Mouse (Mus musculus) monocyte, adult 5-6 weeks (primary cell): ENCODE results near the gene Actl6a. TPM values are rescaled to one million over a fixed set of nuclear protein-coding genes. Genes with fewer than 3 reads are reported as not detected.
A peak's percentile ranks its signal among the peaks of the same experiment; 100 is the strongest.
"Not testable (repeated sequence)": the region's sequence is repeated elsewhere in the genome, so short reads cannot be mapped to it uniquely, and the experiment has no call there.

ENCODE experiments used
- ATAC-seq: fragments of 153-309, 156-312 bp; replicated peaks from 2 replicates; pipeline ENCODE4 v1.8.0; 2017; ENCODE audit warnings: mild to moderate bottlenecking; ENCODE audit not compliant: low TSS enrichment, insufficient number of reproducible peaks, severe bottlenecking, poor library complexity, low FRiP score
- total RNA-seq: library from RNA; stranded (forward); fragments of 200-1000, 200-491, 200-594 nt; gene quantifications from 3 replicates; pipeline ENCODE4 v1.2.3, GENCODE M21; 2017

Gene Actl6a
- total RNA-seq, 1 experiment from 2014 or later = 65.7 TPM

GRCm38 (mm10) chr3:32690901-32691300 is 15.2 kb upstream of the Actl6a start:
- no peak for ATAC-seq

DNA sequence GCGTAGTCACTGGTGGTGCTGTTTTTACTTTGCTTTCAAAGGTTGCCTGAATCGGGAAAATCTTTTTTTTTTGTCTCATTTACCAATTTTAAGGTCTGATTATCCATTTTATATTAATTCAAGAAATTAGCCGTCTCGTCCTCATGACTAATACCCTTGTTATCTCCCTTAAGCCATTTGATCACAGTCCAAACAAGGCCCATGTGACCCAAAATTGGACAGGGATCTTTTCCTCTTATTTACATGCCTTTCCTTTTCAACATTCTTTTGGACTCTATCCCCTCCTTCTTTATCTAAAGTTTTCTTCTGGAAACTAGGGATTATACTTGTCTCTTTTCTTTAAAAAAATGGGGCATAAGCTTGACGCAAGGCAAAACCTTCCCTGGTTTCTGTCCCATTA is 14.3 kb upstream of the Actl6a start:
- ATAC-seq = no peak

DNA sequence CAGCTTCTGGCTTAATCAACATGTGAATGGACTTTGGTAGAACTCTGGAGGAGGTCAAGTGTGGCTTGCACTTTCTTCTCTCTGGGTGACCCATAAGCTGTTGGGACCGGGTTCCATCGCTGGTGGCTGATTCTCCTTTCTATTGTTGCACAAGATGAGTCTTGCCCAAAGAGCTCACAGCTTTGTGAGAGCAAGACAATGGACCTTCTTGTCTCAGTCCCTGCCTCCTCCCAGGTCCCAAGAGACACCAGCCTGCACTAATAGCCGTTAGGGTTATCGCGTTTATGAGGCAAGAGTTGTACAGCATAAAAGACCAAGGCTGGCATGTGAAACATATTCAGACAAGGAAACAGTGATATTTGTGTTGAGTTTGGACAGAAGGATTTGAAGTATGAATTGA is 11.9 kb upstream of the Actl6a start:
- ATAC-seq = no peak

DNA sequence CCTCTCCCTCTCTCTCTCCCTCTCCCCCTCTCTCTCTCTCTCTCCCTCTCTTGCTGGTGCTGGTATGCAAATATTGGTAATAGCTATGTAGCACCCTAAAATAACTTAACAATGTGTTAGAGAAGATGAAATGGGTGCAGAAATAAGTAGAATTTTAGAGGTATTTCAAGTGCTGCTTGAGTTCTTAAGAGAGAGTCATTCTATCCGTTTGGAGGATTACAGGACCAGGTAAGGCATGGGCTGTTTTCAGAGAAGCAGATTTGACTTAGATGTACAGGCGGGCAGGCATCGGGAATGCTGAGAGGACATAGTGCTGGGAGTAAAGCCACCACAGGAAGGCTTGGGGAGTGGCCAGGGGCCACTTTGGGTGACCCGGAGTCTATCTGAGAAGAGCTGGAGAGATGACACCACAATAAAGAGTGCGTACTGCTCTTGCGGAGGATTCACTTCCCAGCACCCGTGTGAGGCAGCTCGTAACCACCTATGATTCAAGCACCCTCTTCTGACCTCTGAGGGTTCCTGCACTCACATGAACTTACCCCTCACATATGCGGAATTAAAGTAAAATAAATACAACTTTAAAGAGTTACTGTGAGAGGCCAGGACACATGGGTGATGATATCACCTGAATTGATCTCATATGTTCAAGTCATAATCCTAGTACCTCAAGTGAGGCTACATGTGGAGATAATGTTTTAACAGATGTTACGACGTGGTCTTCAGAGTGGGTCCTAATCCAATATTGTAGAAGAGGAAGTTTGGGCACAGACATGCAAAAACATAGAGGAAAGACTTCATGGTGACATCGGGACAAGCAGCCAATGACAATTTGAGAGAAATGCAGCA is 11.1 kb upstream of the Actl6a start:
- ATAC-seq = no peak

DNA sequence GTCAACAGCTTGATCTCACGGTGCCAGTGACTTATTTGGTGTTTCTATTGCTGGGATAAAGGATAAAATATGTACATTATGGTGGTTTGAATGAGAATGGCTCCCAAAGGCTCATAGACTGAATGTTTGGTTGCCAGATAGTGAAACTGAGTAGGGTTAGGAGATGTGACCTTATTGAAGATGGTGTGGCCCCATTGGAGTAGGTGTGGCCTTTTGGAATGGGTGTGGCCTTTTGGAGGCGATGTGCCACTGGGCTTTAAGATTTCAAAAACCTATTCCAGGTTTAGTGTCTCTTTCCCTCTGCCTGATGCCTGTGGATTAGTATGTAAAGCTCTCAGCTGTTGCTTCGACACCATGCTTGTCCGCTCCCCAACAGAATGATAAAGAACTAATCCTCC is 10.5 kb upstream of the Actl6a start:
- ATAC-seq = no peak

- ATAC-seq = peak; percentile 70
These were observed 7.8 kb upstream of the Actl6a start for GRCm38 (mm10) chr3:32698228-32698863.

DNA sequence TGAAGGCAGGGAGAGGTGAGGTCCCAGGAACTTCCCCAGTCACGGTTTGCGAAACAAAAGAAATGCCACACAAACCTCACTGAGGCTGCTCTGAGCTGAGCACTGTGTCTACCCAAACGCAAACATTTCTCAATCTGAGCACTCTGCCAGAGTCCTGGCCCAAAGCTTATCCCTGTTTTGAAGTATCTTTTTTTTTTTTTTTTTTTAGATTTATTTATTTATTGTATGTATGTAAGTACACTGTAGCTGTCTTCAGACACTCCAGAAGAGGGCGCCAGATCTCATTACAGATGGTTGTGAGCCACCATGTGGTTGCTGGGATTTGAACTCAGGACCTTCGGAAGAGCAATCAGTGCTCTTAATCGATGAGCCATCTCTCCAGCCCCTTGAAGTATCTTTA is 2.1 kb upstream of the Actl6a start:
- not testable (repeated sequence) for ATAC-seq

DNA sequence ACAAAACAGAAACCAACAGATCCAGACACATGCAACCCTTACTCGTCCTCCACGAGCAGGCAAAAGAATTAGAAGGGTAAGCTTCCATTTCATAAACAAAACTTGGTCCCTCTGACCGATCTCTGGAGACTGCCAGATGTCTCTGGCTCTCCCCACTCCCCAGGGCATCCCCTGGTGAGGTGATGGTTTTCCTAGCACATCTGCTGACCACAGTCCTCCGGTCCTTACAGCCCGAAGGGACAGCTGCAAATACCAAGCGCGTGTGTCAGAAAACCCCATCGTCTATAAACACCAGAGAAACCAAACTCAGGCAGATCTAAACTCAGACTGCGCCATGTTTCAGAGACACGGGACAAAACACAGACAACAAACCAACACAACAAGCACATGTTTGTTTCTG is 1.5 kb upstream of the Actl6a start:
- ATAC-seq = not testable (repeated sequence)

- no peak for ATAC-seq
These were observed 1.9 kb downstream of the Actl6a start for GRCm38 (mm10) chr3:32708052-32708367.

GRCm38 (mm10) chr3:32708368-32709231 is 2.5 kb downstream of the Actl6a start:
- ATAC-seq = peak; percentile 99

- ATAC-seq = no peak
These were observed 3.3 kb downstream of the Actl6a start for GRCm38 (mm10) chr3:32709388-32709787.

DNA sequence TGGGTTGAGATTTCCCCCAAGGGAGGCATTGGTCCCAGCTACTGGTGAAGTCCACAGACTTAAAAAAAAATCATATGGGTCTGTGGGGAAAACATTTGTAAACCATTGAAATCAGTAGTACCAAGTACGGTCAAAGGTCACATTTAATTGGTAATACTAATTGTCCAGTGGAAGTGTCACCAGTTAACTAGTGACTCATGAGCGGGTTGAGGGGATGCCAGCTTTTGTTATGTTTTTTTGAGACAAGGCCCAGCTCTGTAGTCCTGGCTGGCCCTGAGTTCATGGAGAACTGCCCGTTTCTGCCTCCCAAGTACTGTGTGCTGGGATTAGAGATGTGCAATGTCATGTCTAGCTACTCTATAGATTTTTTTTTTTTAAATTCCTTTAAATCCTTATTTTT is 7.6 kb downstream of the Actl6a start:
- ATAC-seq = no peak

- not testable (repeated sequence) for ATAC-seq
These were observed 11.3 kb downstream of the Actl6a start for GRCm38 (mm10) chr3:32717403-32717802.

DNA sequence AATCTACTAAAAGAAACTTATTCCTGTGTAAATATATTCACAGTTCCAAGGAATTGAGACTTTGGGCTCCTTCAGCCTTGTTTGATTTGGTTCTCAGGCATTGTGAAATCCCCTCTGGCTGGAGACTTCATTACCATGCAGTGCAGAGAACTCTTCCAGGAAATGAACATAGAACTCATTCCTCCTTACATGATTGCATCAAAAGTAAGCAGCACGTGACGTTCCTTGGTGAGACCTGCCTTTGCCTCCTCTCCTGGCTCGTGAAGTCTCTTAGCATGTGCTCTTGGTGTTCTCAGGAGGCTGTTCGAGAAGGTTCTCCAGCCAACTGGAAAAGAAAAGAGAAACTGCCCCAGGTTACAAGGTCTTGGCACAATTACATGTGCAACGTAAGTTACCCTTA is 12.2 kb downstream of the Actl6a start:
- ATAC-seq = no peak

DNA sequence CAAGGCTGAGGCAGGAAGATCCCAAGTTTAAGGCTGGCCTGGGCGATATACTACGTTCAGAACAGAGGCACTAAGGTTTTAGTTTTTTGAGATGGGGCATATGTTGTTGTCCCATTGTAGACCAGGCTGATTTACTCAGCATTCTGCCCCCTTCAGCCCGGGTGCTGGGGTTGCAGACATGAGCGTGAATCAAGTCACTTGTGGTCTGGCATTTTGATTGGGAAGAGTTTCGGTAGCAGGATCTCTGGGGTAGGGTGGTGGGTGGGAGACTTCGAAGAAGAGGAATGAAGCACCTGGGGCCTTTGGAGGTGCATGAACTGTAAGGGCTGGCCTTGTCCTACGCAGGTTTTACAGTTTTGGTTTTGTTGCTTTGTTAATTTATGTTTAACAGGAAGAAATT is 18.1 kb downstream of the Actl6a start:
- ATAC-seq = no peak

DNA sequence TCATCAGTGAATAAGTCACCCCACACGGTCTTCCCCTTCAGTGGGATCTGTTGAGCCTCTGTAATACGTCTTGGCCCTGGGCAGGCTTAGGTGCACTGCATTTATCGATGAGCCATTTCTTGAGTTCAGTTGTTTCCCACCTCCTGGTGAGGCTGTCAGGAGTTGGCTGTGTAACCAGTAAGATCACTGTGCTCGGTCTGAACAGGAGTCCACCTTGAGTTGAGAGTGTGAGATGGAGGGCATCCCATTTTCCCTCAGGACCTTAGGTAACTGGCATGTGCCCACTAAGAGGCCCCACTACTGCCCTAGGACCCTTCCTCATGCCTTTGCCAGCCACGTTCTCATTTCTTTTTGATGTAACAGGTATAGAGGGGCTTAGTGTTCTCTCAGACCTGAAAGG is 19.9 kb downstream of the Actl6a start:
- no peak for ATAC-seq

DNA sequence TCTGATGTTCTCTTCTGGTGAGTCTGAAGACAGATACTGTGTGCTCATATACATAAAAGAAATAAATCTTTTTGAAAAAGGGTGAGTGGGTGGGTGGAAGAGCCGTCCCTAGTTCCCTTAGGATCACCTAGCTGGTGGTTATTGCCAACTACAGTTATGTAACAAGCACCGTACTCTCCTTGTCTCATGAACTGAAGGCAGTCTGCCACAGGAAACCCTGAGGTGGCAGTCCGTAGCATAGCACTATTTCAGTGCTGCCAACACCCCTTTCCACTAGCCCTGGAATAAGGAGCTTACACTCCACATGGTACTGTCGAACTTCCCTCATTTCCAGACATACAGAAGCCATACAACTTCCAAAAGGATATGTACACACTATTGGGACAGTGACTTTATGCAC is 21.8 kb downstream of the Actl6a start:
- ATAC-seq = no peak

- peak; percentile 97 for ATAC-seq
These were observed 30.4 kb downstream of the Actl6a start, which contains the start of gene Ndufb5 for GRCm38 (mm10) chr3:32736244-32737171. Ndufb5 (plus strand) TSS chr3:32736990.
